Mouse (Mus musculus): ENCODE measurements around the gene Cab39l.

GRCm38 (mm10) chr14:59632067-59632466 lies 191.3 kb downstream of the Cab39l start:
- TF ChIP-seq CTCF (IDR thresholded peaks at IDR 0.05; ENCODE audit: low read depth) (no peak), EP300 (optimal IDR thresholded peaks at IDR 0.05) (no peak)
